Mouse (Mus musculus): Measurements from ENCODE around the gene Camsap1. TPM values are rescaled to one million over a fixed set of nuclear protein-coding genes. Genes with fewer than 3 reads are reported as not detected.

The Camsap1 gene
- total RNA-seq, 2 experiments from 2014 or later, result 37.9 to 46.2 TPM

GRCm38 (mm10) chr2:25898970-25899369, 84.1 kb downstream of the Camsap1 start:
- DNase-seq, result no peak
- intact Hi-C loops (cut with DNase I), result no loop called here

GRCm38 (mm10) chr2:25892440-25892839, 90.6 kb downstream of the Camsap1 start:
- intact Hi-C loops (cut with DNase I), result no loop called here
- no peak for DNase-seq

DNA sequence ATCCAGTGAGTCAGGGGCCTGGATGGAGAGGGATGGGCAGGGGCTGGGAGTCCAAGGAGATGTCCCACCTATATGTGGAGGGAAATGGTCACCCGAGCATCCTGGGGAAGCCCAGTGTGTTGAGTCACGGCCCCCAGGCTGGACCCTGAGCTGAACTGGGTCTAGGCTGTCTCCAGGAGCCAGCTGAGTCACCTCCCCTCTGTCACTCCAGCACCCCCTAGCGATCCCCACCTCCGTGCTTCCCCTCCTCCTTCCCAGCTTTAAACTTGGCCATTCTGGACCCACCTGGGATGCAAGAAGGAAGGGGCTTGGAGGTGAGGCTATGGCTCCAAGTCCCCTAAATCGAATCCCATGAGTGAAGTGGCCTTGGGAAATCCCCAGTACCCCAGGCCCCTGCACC, 94.9 kb downstream of the Camsap1 start:
- intact Hi-C loops (cut with DNase I), result no loop called here
- DNase-seq, result no peak

GRCm38 (mm10) chr2:25887226-25887625, 95.9 kb downstream of the Camsap1 start:
- intact Hi-C loops (cut with DNase I), result no loop called here
- DNase-seq, result no peak

DNA sequence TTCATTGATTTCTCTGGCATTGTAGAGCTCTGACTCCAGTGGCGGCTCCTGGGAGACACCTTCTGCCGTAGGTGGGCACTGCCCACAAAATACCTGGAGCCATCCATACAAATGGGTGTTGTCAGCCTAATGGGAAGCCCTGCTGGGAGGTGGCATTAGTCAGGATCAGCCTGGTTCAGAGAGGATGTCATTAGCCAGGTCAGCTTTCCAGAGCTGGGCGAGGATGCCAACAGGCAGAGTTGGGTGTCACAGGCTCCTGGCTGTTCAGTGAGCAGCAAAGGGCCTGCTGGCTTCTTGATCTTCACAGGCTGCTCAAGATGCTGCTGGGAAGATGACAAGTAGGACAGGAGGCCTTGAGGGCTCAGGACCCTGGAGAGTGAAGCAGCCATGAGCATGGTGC, 98.3 kb downstream of the Camsap1 start:
- DNase-seq, result no peak
- intact Hi-C loops (cut with DNase I), result no loop called here

GRCm38 (mm10) chr2:25882276-25882675, 100.8 kb downstream of the Camsap1 start:
- intact Hi-C loops (cut with DNase I), result no loop called here
- no peak for DNase-seq

- no peak for DNase-seq
- intact Hi-C loops (cut with DNase I), result no loop called here
Observed at GRCm38 (mm10) chr2:25879061-25879460, 104.0 kb downstream of the Camsap1 start.

- intact Hi-C loops (cut with DNase I), result no loop called here
- DNase-seq, result no peak
Observed at GRCm38 (mm10) chr2:25878516-25878915, 104.6 kb downstream of the Camsap1 start.

- DNase-seq, result no peak
- intact Hi-C loops (cut with DNase I), result no loop called here
Observed at GRCm38 (mm10) chr2:25877736-25878268, 105.3 kb downstream of the Camsap1 start.

- intact Hi-C loops (cut with DNase I), result no loop called here
- DNase-seq, result no peak
Observed at GRCm38 (mm10) chr2:25877250-25877735, 105.8 kb downstream of the Camsap1 start.

Other genes starting within 250 kb of the Camsap1 start
- not detected for gene Obp2b, start 246.3 kb downstream of the Camsap1 start, total RNA-seq (2021)
- gene Lcn3, start 217.7 kb downstream of the Camsap1 start, total RNA-seq (2021), result not detected
- not detected for gene Lcn11, start 206.3 kb downstream of the Camsap1 start, total RNA-seq (2021)
- not detected for gene Gm13539, start 201.0 kb downstream of the Camsap1 start, total RNA-seq (2021)
- gene Glt6d1, start 167.4 kb downstream of the Camsap1 start, total RNA-seq (2021), result not detected
- gene Lcn9, start 160.1 kb downstream of the Camsap1 start, total RNA-seq (2021), result not detected
- gene Sohlh1, start 136.0 kb downstream of the Camsap1 start, total RNA-seq (2021), result not detected
- gene Kcnt1, start 119.5 kb downstream of the Camsap1 start, total RNA-seq (2021), result under 1 TPM; 0.22 to 0.27 TPM
- 10 to 100 TPM; 84.8 to 97.5 TPM for gene Ubac1, start 38.5 kb upstream of the Camsap1 start, total RNA-seq (2021)
- 10 to 100 TPM; 23.4 to 25.3 TPM for gene Nacc2, start 139.9 kb upstream of the Camsap1 start, total RNA-seq (2021)
- gene Lhx3, start 225.0 kb upstream of the Camsap1 start, total RNA-seq (2021), result not detected

Measured in heart, postnatal 36 days (tissue).